Mouse (Mus musculus) CH12.LX (cell line): Measurements from ENCODE around the gene Bmp10. TPM values are rescaled to one million over a fixed set of nuclear protein-coding genes. Genes with fewer than 3 reads are reported as not detected.

Experiments
- DNase-seq: peaks from one replicate; pipeline ENCODE4 v3.0.0-alpha.2; 2013; ENCODE audit errors: extremely low read depth
- H3K27ac ChIP-seq: 2 replicates; pipeline ENCODE4 v1.5.1; 2012; ENCODE audit warnings: low read depth, mild to moderate bottlenecking, control low read depth, moderate library complexity; ENCODE audit not compliant: insufficient read depth
- H3K27me3 ChIP-seq: replicated peaks from 2 replicates; pipeline ENCODE3; 2012; ENCODE audit warnings: inconsistent platforms
- H3K36me3 ChIP-seq, 2 experiments: replicated peaks in 1 of 2; 2 replicates each; pipeline versions ENCODE3 to v1.6.1; 2012; ENCODE audit warnings: inconsistent platforms in 1 of 2, low read length in 1 of 2, mild to moderate bottlenecking in 1 of 2, mixed read lengths in 1 of 2, moderate library complexity in 1 of 2; ENCODE audit not compliant: control insufficient read depth in 1 of 2, insufficient read depth in 1 of 2
- H3K4me1 ChIP-seq, 2 experiments: 2 replicates each; pipeline ENCODE4 v1.6.1; 2012; ENCODE audit warnings: inconsistent platforms in 1 of 2, moderate library complexity in 1 of 2; ENCODE audit not compliant: insufficient read depth in 2 of 2, control insufficient read depth in 1 of 2
- H3K4me2 ChIP-seq: 2 replicates; pipeline ENCODE4 v1.6.1; 2012; ENCODE audit warnings: low read depth, mild to moderate bottlenecking, control low read depth; ENCODE audit not compliant: poor library complexity, insufficient read depth, severe bottlenecking
- H3K4me3 ChIP-seq, 3 experiments: fragments of 150-350 bp in 1 of 3; sonication (generic) in 1 of 3; replicated peaks in 1 of 3; 2 replicates each; pipeline versions ENCODE3 to v1.5.1; 2011 to 2012; ENCODE audit warnings: low read depth in 2 of 3, low read length in 2 of 3, mild to moderate bottlenecking in 2 of 3, moderate library complexity in 2 of 3, control low read depth in 1 of 3, improper control_type of control experiment in 1 of 3, inconsistent platforms in 1 of 3, mixed read lengths in 1 of 3; ENCODE audit not compliant: poor library complexity in 1 of 3
- H3K79me2 ChIP-seq: replicated peaks from 2 replicates; pipeline ENCODE4 v1.6.1; 2012; ENCODE audit warnings: mild to moderate bottlenecking, moderate library complexity; ENCODE audit not compliant: control insufficient read depth, poor library complexity, insufficient read depth, severe bottlenecking; ENCODE audit errors: extremely low read depth
- H3K9ac ChIP-seq: 2 replicates; pipeline ENCODE4 v1.6.1; 2012; ENCODE audit warnings: low read depth, mild to moderate bottlenecking, control low read depth, moderate library complexity; ENCODE audit not compliant: insufficient read depth
- H3K9me3 ChIP-seq: replicated peaks from 2 replicates; pipeline ENCODE3; 2012; ENCODE audit warnings: low read length, inconsistent platforms, mixed read lengths
- BHLHE40 ChIP-seq: IDR thresholded peaks from 2 replicates; pipeline ENCODE4 v1.6.1; 2011; ENCODE audit warnings: mild to moderate bottlenecking, low read depth, low read length, improper control_type of control experiment
- CTCF ChIP-seq, 2 experiments: IDR thresholded peaks in 1 of 2; conservative IDR thresholded peaks in 1 of 2; 2 replicates each; pipeline ENCODE4 v1.5.1; 2011 to 2012; ENCODE audit warnings: low read depth in 2 of 2, low read length in 2 of 2, improper control_type of control experiment in 1 of 2, inconsistent platforms in 1 of 2, mild to moderate bottlenecking in 1 of 2, moderate library complexity in 1 of 2
- E2F4 ChIP-seq: IDR thresholded peaks from 2 replicates; pipeline ENCODE4 v1.6.1; 2011; ENCODE audit warnings: low read depth, low read length, improper control_type of control experiment; ENCODE audit not compliant: insufficient replicate concordance
- ETS1 ChIP-seq: conservative IDR thresholded peaks from 2 replicates; pipeline ENCODE4 v1.6.1; 2012; ENCODE audit warnings: low read depth, mild to moderate bottlenecking, inconsistent platforms, low read length, improper control_type of control experiment, moderate library complexity
- GABPA ChIP-seq: IDR thresholded peaks from 2 replicates; pipeline ENCODE4 v1.6.1; 2012; ENCODE audit warnings: low read depth, low read length, improper control_type of control experiment, inconsistent platforms; ENCODE audit not compliant: insufficient replicate concordance
- JUN ChIP-seq: IDR thresholded peaks from 2 replicates; pipeline ENCODE4 v1.6.1; 2011; ENCODE audit warnings: low read depth, mild to moderate bottlenecking, low read length, improper control_type of control experiment, moderate library complexity; ENCODE audit not compliant: insufficient read depth
- MEF2A ChIP-seq: IDR thresholded peaks from 2 replicates; pipeline ENCODE4 v1.6.1; 2014; ENCODE audit warnings: low read depth, mild to moderate bottlenecking, inconsistent platforms, low read length, improper control_type of control experiment, borderline replicate concordance
- NELFE ChIP-seq: IDR thresholded peaks from 2 replicates; pipeline ENCODE4 v1.6.1; 2011; ENCODE audit warnings: low read depth, low read length, improper control_type of control experiment
- PAX5 ChIP-seq: IDR thresholded peaks from 2 replicates; pipeline ENCODE4 v1.6.1; 2012; ENCODE audit warnings: low read length, inconsistent platforms, mixed read lengths
- POLR2AphosphoS2 ChIP-seq: IDR thresholded peaks from 2 replicates; pipeline ENCODE4 v1.6.1; 2011; ENCODE audit warnings: low read depth, low read length, improper control_type of control experiment
- SIN3A ChIP-seq: IDR thresholded peaks from 2 replicates; pipeline ENCODE4 v1.6.1; 2012; ENCODE audit warnings: low read length, improper control_type of control experiment, inconsistent platforms
- TBP ChIP-seq: conservative IDR thresholded peaks from 2 replicates; pipeline ENCODE4 v1.6.1; 2011; ENCODE audit warnings: low read depth, low read length, improper control_type of control experiment
- ZMIZ1 ChIP-seq: IDR thresholded peaks from 2 replicates; pipeline ENCODE4 v1.6.1; 2012; ENCODE audit warnings: low read depth, mild to moderate bottlenecking, inconsistent platforms, low read length, improper control_type of control experiment
- dilution Hi-C: fragments of 300-500 bp; cut with MboI; formaldehyde crosslinking; loops from 2 replicates; pipeline ENCODE4 v1.14.3; 2020; ENCODE audit warnings: low sequenced_read_pairs; ENCODE audit not compliant: extremely low pct_unique_long_range_greater_than_20kb, extremely low pct_ligation_motif_present
- in situ Hi-C: fragments of 300-500 bp; cut with MboI; formaldehyde crosslinking; loops from 3 replicates; pipeline ENCODE4 v1.14.3; 2019; ENCODE audit warnings: low sequenced_read_pairs, low pct_ligation_motif_present, low pct_unique_long_range_greater_than_20kb, mixed read lengths
- polyA plus RNA-seq: library from polyadenylated mRNA; unstranded; fragments of >175 nt; gene quantifications from 2 replicates; pipeline ENCODE4 v1.2.1, GENCODE M21; 2012; ENCODE audit warnings: low read depth; ENCODE audit not compliant: insufficient read length
- total RNA-seq, 2 experiments: library from RNA; depleted of rRNA; stranded (reverse); fragments of 300-350 nt in 1 of 2; fragments of >200 nt in 1 of 2; gene quantifications; 2 replicates each; pipeline ENCODE4 v1.2.3; 2012 to 2014

Bmp10 gene
- total and polyA plus RNA-seq, 3 experiments, result not detected

DNA sequence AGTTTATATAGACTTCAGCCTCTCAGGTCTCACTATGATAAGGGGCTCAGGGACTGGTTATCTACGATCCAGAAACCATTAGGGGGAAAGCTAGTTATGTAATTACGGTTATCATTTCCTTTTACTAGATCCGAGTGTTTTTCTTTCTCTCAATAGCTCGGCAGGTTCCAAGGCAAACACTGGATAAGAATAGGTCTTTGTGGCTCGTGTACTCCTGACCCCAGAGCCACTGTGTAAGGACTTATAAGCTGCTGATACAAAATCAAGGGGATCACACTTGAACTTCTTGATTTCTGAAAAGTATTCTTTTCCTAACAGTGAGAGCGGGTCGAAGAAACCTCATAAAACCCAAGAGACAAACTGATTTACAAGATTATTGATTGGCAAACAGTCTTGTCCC, 39.9 kb upstream of the Bmp10 start, which contains the start of gene Gkn3:
Gene Gkn3, minus strand, starts transcription at position 59 of the 400 bp plus-strand sequence.
- Histone ChIP-seq H3K9me3 (no peaks in the 10 kb centered on the region), H3K27ac (no peak within 1 kb of the TSS), H3K4me1 (peaks cover 2 to 39% of the 10 kb centered on the region in 2 experiments; a peak in 3 of 4 replicates), H3K9ac (no peak within 1 kb of the TSS), H3K4me3 (no peak within 1 kb of the TSS)
- no peak for DNase-seq
- dilution Hi-C loops, result no loop called here
- no peak for TF ChIP-seq PAX5
- TF ChIP-seq TBP, result no peak
- no peak for TF ChIP-seq NELFE
- TF ChIP-seq CTCF (conservative IDR thresholded peaks at IDR 0.05 in 1 of 2, IDR thresholded peaks at IDR 0.05 in 1 of 2; ENCODE audit: low read depth in 2 of 2, low read length in 2 of 2), result no peak
- TF ChIP-seq, all 38 proteins: peak for 0
- in situ Hi-C loops, result no loop called here
- Histone ChIP-seq H3K36me3 (no peaks in the 10 kb centered on the region), H3K4me2 (no peak within 1 kb of the TSS), H3K79me2 (no peaks in the 10 kb centered on the region), H3K27me3 (peaks cover 5% of the 10 kb centered on the region)

DNA sequence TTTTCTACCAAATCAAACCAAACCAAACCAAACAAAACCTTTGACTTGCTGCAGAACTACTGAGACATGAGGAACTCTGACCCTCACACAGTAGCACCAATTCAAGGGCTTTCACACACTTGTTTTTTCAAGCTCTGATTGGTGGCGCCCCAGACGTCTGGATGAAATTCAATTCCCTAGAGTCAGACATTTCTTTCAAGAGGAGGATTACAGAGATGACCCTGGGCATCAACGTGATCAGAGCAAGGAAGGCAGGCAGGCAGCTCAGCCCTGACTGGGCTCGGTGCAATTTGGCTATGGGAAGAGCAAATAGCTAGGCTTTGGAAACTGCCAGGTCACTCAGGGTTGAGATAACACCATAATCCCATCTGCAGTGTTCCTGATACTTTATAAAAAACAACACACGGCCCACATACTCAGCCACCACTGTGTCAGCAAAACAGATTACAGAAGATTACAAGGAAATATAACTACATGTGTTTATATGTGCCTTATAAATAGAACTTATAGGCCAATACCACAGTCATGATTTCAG, 39.3 kb upstream of the Bmp10 start:
- H3K9ac ChIP-seq, result no peak overlapping the region
- dilution Hi-C loops, result no loop called here
- H3K36me3 ChIP-seq, result no peaks in the 10 kb centered on the region
- DNase-seq, result no peak
- H3K27me3 ChIP-seq, result peaks cover 5% of the 10 kb centered on the region
- H3K4me3 ChIP-seq, result no peak overlapping the region
- in situ Hi-C loops, result no loop called here
- H3K27ac ChIP-seq, result no peak overlapping the region
- no peaks in the 10 kb centered on the region for H3K79me2 ChIP-seq
- no peak overlapping the region for H3K4me2 ChIP-seq
- TF ChIP-seq GABPA, result no peak
- TF ChIP-seq ZMIZ1, result no peak
- no peak for TF ChIP-seq MEF2A
- no peak for TF ChIP-seq E2F4
- TF ChIP-seq BHLHE40, result no peak
- no peak for TF ChIP-seq JUN
- TF ChIP-seq SIN3A, result no peak
- no peak for TF ChIP-seq ETS1
- TF ChIP-seq POLR2AphosphoS2, result no peak
- no peaks in the 10 kb centered on the region for H3K9me3 ChIP-seq
- peaks cover 5 to 45% of the 10 kb centered on the region in 2 experiments for H3K4me1 ChIP-seq
